Mouse (Mus musculus) limb, embryonic 12.5 days (tissue): ENCODE results near the gene Gm5431. TPM values are rescaled to one million over a fixed set of nuclear protein-coding genes. Genes with fewer than 3 reads are reported as not detected.

Experiments used
- polyA plus RNA-seq: library from polyadenylated mRNA; unstranded; fragments of >200 nt; fragmentation: Nextera tagmentation; extraction: Ambion mirVana; gene quantifications from 2 replicates; pipeline ENCODE4 v1.2.1, GENCODE M21; 2016

Gene Gm5431
- polyA plus RNA-seq, 1 experiment from 2014 or later = 0.15 TPM

Other genes starting within 250 kb of the Gm5431 start
- gene Rack1, start 101.9 kb downstream of the Gm5431 start, polyA plus RNA-seq = 646 and 685 TPM in 2 replicates
- 6.0 and 7.3 TPM in 2 replicates for gene Trim41, start 84.9 kb downstream of the Gm5431 start, polyA plus RNA-seq
- 0.34 and 1.3 TPM in 2 replicates for gene Trim7, start 76.1 kb downstream of the Gm5431 start, polyA plus RNA-seq
- gene Gm12184, start 75.6 kb downstream of the Gm5431 start, polyA plus RNA-seq = 4.2 and 13.6 TPM in 2 replicates
- 2.2 and 2.9 TPM in 2 replicates for gene Irgm1, start 30.5 kb downstream of the Gm5431 start, polyA plus RNA-seq
- 0.85 and 2.3 TPM in 2 replicates for gene Psme2b, start 44.0 kb upstream of the Gm5431 start, polyA plus RNA-seq
- gene Olfr56, start 76.7 kb upstream of the Gm5431 start, polyA plus RNA-seq = 0.18 TPM in 1 of 2 replicates, not detected in the other
- gene 9930111J21Rik1, start 77.2 kb upstream of the Gm5431 start, polyA plus RNA-seq = 0.19 and 0.54 TPM in 2 replicates
- gene Gm12185, start 90.0 kb upstream of the Gm5431 start, polyA plus RNA-seq = not detected in 2 replicates
- not detected in 2 replicates for gene Tgtp1, start 92.0 kb upstream of the Gm5431 start, polyA plus RNA-seq
- 0.23 and 0.26 TPM in 2 replicates for gene 9930111J21Rik2, start 149.0 kb upstream of the Gm5431 start, polyA plus RNA-seq
- not detected in 2 replicates for gene Tgtp2, start 162.0 kb upstream of the Gm5431 start, polyA plus RNA-seq
- 0.56 and 0.69 TPM in 2 replicates for gene Ifi47, start 174.4 kb upstream of the Gm5431 start, polyA plus RNA-seq
- gene Olfr1396, start 212.7 kb upstream of the Gm5431 start, polyA plus RNA-seq = not detected in 2 replicates
- gene Olfr1395, start 240.1 kb upstream of the Gm5431 start, polyA plus RNA-seq = not detected in 2 replicates